Mouse (Mus musculus): Measurements from ENCODE around the gene Yipf2. TPM values are rescaled to one million over a fixed set of nuclear protein-coding genes. Genes with fewer than 3 reads are reported as not detected.

Yipf2 gene
- polyA plus RNA-seq, 1 experiment from 2014 or later, result 25.7 TPM

GRCm38 (mm10) chr9:21568657-21569255 is 23.9 kb downstream of the Yipf2 start:
- Histone ChIP-seq H3K9ac (no peak overlapping the region), H3K4me3 (no peak overlapping the region), H3K4me2 (no peak overlapping the region), H3K27ac (0 out of 2 replicates have a peak overlapping the region, but pooled peaks have one; percentile 13), H3K9me3 (no peaks in the 10 kb centered on the region), H3K4me1 (replicated peaks) (no peaks in the 10 kb centered on the region; the same call in 1 of the 2 replicates), H3K27me3 (no peaks in the 10 kb centered on the region), H3K36me3 (peaks cover 44% of the 10 kb centered on the region)
- WGBS, result 89% methylated on average over 8 of the region's 8 CpGs
- ATAC-seq (ENCODE audit: low FRiP score), result no peak

- WGBS, result 94% methylated on average over 2 of the region's 2 CpGs
- H3K4me2 ChIP-seq, result no peak overlapping the region
- no peak overlapping the region for H3K27ac ChIP-seq
- no peaks in the 10 kb centered on the region; the same call in 1 of the 2 replicates for H3K4me1 ChIP-seq (replicated peaks)
- H3K36me3 ChIP-seq, result peaks cover 32% of the 10 kb centered on the region
- H3K9me3 ChIP-seq, result no peaks in the 10 kb centered on the region
- ATAC-seq (ENCODE audit: low FRiP score), result no peak
- no peak overlapping the region for H3K4me3 ChIP-seq
- no peak overlapping the region for H3K9ac ChIP-seq
- H3K27me3 ChIP-seq, result no peaks in the 10 kb centered on the region
Observed at GRCm38 (mm10) chr9:21567051-21567450, 25.6 kb downstream of the Yipf2 start.

- peaks cover 30% of the 10 kb centered on the region for H3K36me3 ChIP-seq
- H3K27me3 ChIP-seq, result no peaks in the 10 kb centered on the region
- H3K9me3 ChIP-seq, result no peaks in the 10 kb centered on the region
- no peak overlapping the region for H3K4me3 ChIP-seq
- 82% methylated on average over 1 of the region's 1 CpGs for WGBS
- H3K27ac ChIP-seq, result no peak overlapping the region
- H3K4me2 ChIP-seq, result no peak overlapping the region
- H3K9ac ChIP-seq, result no peak overlapping the region
- H3K4me1 ChIP-seq (replicated peaks), result no peaks in the 10 kb centered on the region; the same call in 1 of the 2 replicates
- no peak for ATAC-seq (ENCODE audit: low FRiP score)
Observed at GRCm38 (mm10) chr9:21566538-21566937, 26.1 kb downstream of the Yipf2 start.

- no peak overlapping the region for H3K4me3 ChIP-seq
- no peak overlapping the region for H3K27ac ChIP-seq
- H3K4me2 ChIP-seq, result no peak overlapping the region
Observed at GRCm38 (mm10) chr9:21565004-21565586, 27.5 kb downstream of the Yipf2 start.

GRCm38 (mm10) chr9:21564420-21564819 is 28.2 kb downstream of the Yipf2 start:
- no peak overlapping the region for H3K27ac ChIP-seq
- H3K27me3 ChIP-seq, result no peaks in the 10 kb centered on the region
- peaks cover 19% of the 10 kb centered on the region for H3K36me3 ChIP-seq
- 88% methylated on average over 1 of the region's 1 CpGs for WGBS
- H3K4me2 ChIP-seq, result no peak overlapping the region
- no peak overlapping the region for H3K9ac ChIP-seq
- H3K9me3 ChIP-seq, result no peaks in the 10 kb centered on the region
- no peak for ATAC-seq (ENCODE audit: low FRiP score)
- H3K4me1 ChIP-seq (replicated peaks), result no peaks in the 10 kb centered on the region; the same call in 1 of the 2 replicates
- no peak overlapping the region for H3K4me3 ChIP-seq

More at GRCm38 (mm10) chr9:21565004-21565586, 27.5 kb downstream of the Yipf2 start:
- H3K4me1 ChIP-seq (replicated peaks), result no peaks in the 10 kb centered on the region; the same call in 1 of the 2 replicates
- no peak overlapping the region for H3K9ac ChIP-seq
- peaks cover 25% of the 10 kb centered on the region for H3K36me3 ChIP-seq
- no peaks in the 10 kb centered on the region for H3K27me3 ChIP-seq
- H3K9me3 ChIP-seq, result no peaks in the 10 kb centered on the region
- no peak for ATAC-seq (ENCODE audit: low FRiP score)
- 82% methylated on average over 4 of the region's 4 CpGs for WGBS

GRCm38 (mm10) chr9:21559151-21559550 is 33.5 kb downstream of the Yipf2 start:
- Histone ChIP-seq H3K4me3 (no peak overlapping the region), H3K27me3 (no peaks in the 10 kb centered on the region), H3K36me3 (peaks cover 25% of the 10 kb centered on the region), H3K4me1 (replicated peaks) (peaks cover 19% of the 10 kb centered on the region), H3K9ac (no peak overlapping the region), H3K4me2 (no peak overlapping the region), H3K27ac (no peak overlapping the region), H3K9me3 (no peaks in the 10 kb centered on the region)
- 95% methylated on average over 3 of the region's 3 CpGs for WGBS
- ATAC-seq (ENCODE audit: low FRiP score), result no peak

GRCm38 (mm10) chr9:21558366-21558765 is 34.3 kb downstream of the Yipf2 start:
- Histone ChIP-seq H3K27me3 (no peaks in the 10 kb centered on the region), H3K4me3 (no peak overlapping the region), H3K4me1 (replicated peaks) (peaks cover 19% of the 10 kb centered on the region), H3K36me3 (peaks cover 28% of the 10 kb centered on the region), H3K9me3 (no peaks in the 10 kb centered on the region), H3K9ac (no peak overlapping the region), H3K27ac (no peak overlapping the region), H3K4me2 (no peak overlapping the region)
- ATAC-seq (ENCODE audit: low FRiP score), result no peak
- WGBS, result 88% methylated on average over 4 of the region's 4 CpGs

- Histone ChIP-seq H3K4me3 (no peak overlapping the region), H3K4me2 (no peak overlapping the region), H3K36me3 (peaks cover 28% of the 10 kb centered on the region), H3K9ac (no peak overlapping the region), H3K4me1 (replicated peaks) (peaks cover 19% of the 10 kb centered on the region), H3K27me3 (no peaks in the 10 kb centered on the region), H3K27ac (no peak overlapping the region), H3K9me3 (no peaks in the 10 kb centered on the region)
- no peak for ATAC-seq (ENCODE audit: low FRiP score)
- 96% methylated on average over 2 of the region's 2 CpGs for WGBS
Observed at GRCm38 (mm10) chr9:21557556-21557955, 35.1 kb downstream of the Yipf2 start.

GRCm38 (mm10) chr9:21556996-21557395 is 35.6 kb downstream of the Yipf2 start:
- WGBS, result 90% methylated on average over 2 of the region's 2 CpGs
- H3K27me3 ChIP-seq, result no peaks in the 10 kb centered on the region
- ATAC-seq (ENCODE audit: low FRiP score), result no peak
- H3K4me3 ChIP-seq, result no peak overlapping the region
- peaks cover 28% of the 10 kb centered on the region for H3K36me3 ChIP-seq
- H3K4me1 ChIP-seq (replicated peaks), result peaks cover 19% of the 10 kb centered on the region
- H3K27ac ChIP-seq, result no peak overlapping the region; the same call in 1 of the 2 replicates
- H3K9me3 ChIP-seq, result no peaks in the 10 kb centered on the region
- H3K9ac ChIP-seq, result no peak overlapping the region
- H3K4me2 ChIP-seq, result no peak overlapping the region

GRCm38 (mm10) chr9:21555198-21555742 is 37.4 kb downstream of the Yipf2 start:
- Histone ChIP-seq H3K4me2 (no peak overlapping the region), H3K4me1 (replicated peaks) (peaks cover 26% of the 10 kb centered on the region), H3K27ac (no peak overlapping the region), H3K9ac (no peak overlapping the region), H3K4me3 (no peak overlapping the region), H3K36me3 (peaks cover 27% of the 10 kb centered on the region), H3K27me3 (no peaks in the 10 kb centered on the region), H3K9me3 (no peaks in the 10 kb centered on the region)
- WGBS, result 86% methylated on average over 6 of the region's 6 CpGs
- no peak for ATAC-seq (ENCODE audit: low FRiP score)

- Histone ChIP-seq H3K36me3 (peaks cover 27% of the 10 kb centered on the region), H3K27me3 (no peaks in the 10 kb centered on the region), H3K9ac (no peak overlapping the region), H3K4me3 (no peak overlapping the region), H3K27ac (no peak overlapping the region), H3K4me2 (no peak overlapping the region), H3K9me3 (no peaks in the 10 kb centered on the region), H3K4me1 (replicated peaks) (peaks cover 38% of the 10 kb centered on the region)
- no peak for ATAC-seq (ENCODE audit: low FRiP score)
- WGBS, result 87% methylated on average over 6 of the region's 6 CpGs
Observed at GRCm38 (mm10) chr9:21553607-21554273, 38.9 kb downstream of the Yipf2 start.

GRCm38 (mm10) chr9:21551049-21551448 is 41.6 kb downstream of the Yipf2 start:
- Histone ChIP-seq H3K36me3 (peaks cover 15% of the 10 kb centered on the region), H3K4me1 (replicated peaks) (peaks cover 28% of the 10 kb centered on the region), H3K27ac (no peak overlapping the region), H3K9me3 (no peaks in the 10 kb centered on the region), H3K4me3 (no peak overlapping the region), H3K9ac (no peak overlapping the region), H3K4me2 (no peak overlapping the region), H3K27me3 (no peaks in the 10 kb centered on the region)
- whole genome bisulfite sequencing, result 92% methylated on average over 2 of the region's 2 CpGs
- ATAC-seq (ENCODE audit: low FRiP score), result no peak
